In genomic region chr2:173024392-173024791, GRCm38 (mm10) we compare ENCODE assay signal across 11 mouse cellular contexts. TPM values are rescaled to one million over a fixed set of nuclear protein-coding genes. Genes with fewer than 3 reads are reported as not detected.
DNase-seq lines count a peak whose midpoint lies in the region; ATAC-seq and TF ChIP-seq lines count a peak whose summit lies in the region.
"Had no signal": no experiment of that assay in that cellular context is flagged by ENCODE, and none has a peak within 500 bp of the region (broad histone marks: within the 10 kb centered on the region; RNA-seq: fewer than 3 reads in every experiment).

No protein-coding gene starts in this region.

- ATAC-seq in heart, embryonic 12.5 days (ENCODE audit: insufficient number of reproducible peaks, low FRiP score): no peak
- ATAC-seq in neural tube, embryonic 13.5 days (ENCODE audit: low read depth): no peak
- no peak for ATAC-seq in limb, embryonic 11.5 days (ENCODE audit: insufficient number of reproducible peaks, low FRiP score, low TSS enrichment, low read depth)
- ATAC-seq in stomach, postnatal 0 days (ENCODE audit: low FRiP score, low TSS enrichment): no peak

- H3K9me3 ChIP-seq in heart, embryonic 12.5 days (replicated peaks): no peaks in the 10 kb centered on the region
- no peaks in the 10 kb centered on the region for H3K9me3 ChIP-seq in neural tube, embryonic 13.5 days
- no peaks in the 10 kb centered on the region for H3K9me3 ChIP-seq in limb, embryonic 11.5 days (ENCODE audit: control insufficient read depth, low read length)
- H3K9me3 ChIP-seq in stomach, postnatal 0 days (ENCODE audit: control insufficient read depth, low read length): no peaks in the 10 kb centered on the region

- no peak for TF ChIP-seq CTCF in stomach, postnatal 0 days (IDR thresholded peaks at IDR 0.05; ENCODE audit: low read depth)

- peaks cover 75% of the 10 kb centered on the region for H3K4me1 ChIP-seq in heart, embryonic 12.5 days (replicated peaks)
- H3K4me1 ChIP-seq in neural tube, embryonic 13.5 days (replicated peaks): peaks cover 74% of the 10 kb centered on the region
- peaks cover 18% of the 10 kb centered on the region for H3K4me1 ChIP-seq in limb, embryonic 11.5 days (ENCODE audit: control insufficient read depth, insufficient read depth, low read length)
- peaks cover 10% of the 10 kb centered on the region for H3K4me1 ChIP-seq in stomach, postnatal 0 days (replicated peaks; ENCODE audit: control insufficient read depth, insufficient read depth)

- H3K9ac ChIP-seq in heart, embryonic 12.5 days: peak overlapping the region; percentile 90
- peak overlapping the region; percentile 38; the same call in 1 of the 2 replicates for H3K9ac ChIP-seq in neural tube, embryonic 13.5 days
- no peak overlapping the region for H3K9ac ChIP-seq in limb, embryonic 11.5 days (ENCODE audit: low read length)
- no peak overlapping the region; the same call in 1 of the 2 replicates for H3K9ac ChIP-seq in stomach, postnatal 0 days (ENCODE audit: low read length)

- WGBS in heart, embryonic 12.5 days: 61% methylated on average over 8 of the region's 8 CpGs
- WGBS in neural tube, embryonic 13.5 days: 72% methylated on average over 8 of the region's 8 CpGs
- WGBS in limb, embryonic 11.5 days: 74% methylated on average over 8 of the region's 8 CpGs
- 77% methylated on average over 8 of the region's 8 CpGs for WGBS in stomach, postnatal 0 days

- H3K4me3 ChIP-seq in heart, embryonic 12.5 days: peak overlapping the region; percentile 89
- H3K4me3 ChIP-seq in neural tube, embryonic 13.5 days: 0 out of 2 replicates have a peak overlapping the region, but pooled peaks have one; percentile 84
- H3K4me3 ChIP-seq in limb, embryonic 11.5 days (ENCODE audit: low read depth, low read length): no peak overlapping the region
- H3K4me3 ChIP-seq in stomach, postnatal 0 days (ENCODE audit: low read depth, low read length): peak overlapping the region; percentile 8; the same call in 1 of the 2 replicates

- no peak for DNase-seq in heart, adult 8-10 months (ENCODE audit: low spot score)
- DNase-seq in neural tube, embryonic 10.5 days (ENCODE audit: extremely low spot score, low spot score): no peak
- DNase-seq in limb, embryonic 11.5 days (ENCODE audit: low spot score): no peak
- no peak for DNase-seq in stomach, postnatal 0 days (ENCODE audit: low spot score)
- no peak for DNase-seq in kidney, postnatal 4 days
- DNase-seq in adrenal gland, adult 2 months: no peak
- DNase-seq: adrenal gland, postnatal 25 days; gastrocnemius, postnatal 36 days; layer of hippocampus, postnatal 36 days had no signal

- no peak for TF ChIP-seq EP300 in stomach, postnatal 0 days (optimal IDR thresholded peaks at IDR 0.05)

- peak overlapping the region; percentile 81 for H3K4me2 ChIP-seq in heart, embryonic 12.5 days
- H3K4me2 ChIP-seq in neural tube, embryonic 13.5 days: peak overlapping the region; percentile 94
- 0 out of 2 replicates have a peak overlapping the region, but pooled peaks have one; percentile 3 for H3K4me2 ChIP-seq in limb, embryonic 11.5 days (ENCODE audit: low read depth, severe bottlenecking)
- H3K4me2 ChIP-seq in stomach, postnatal 0 days (replicated peaks; ENCODE audit: low read depth): peak overlapping the region; percentile 95

- peak overlapping the region; percentile 40; the same call in 1 of the 2 replicates for H3K27ac ChIP-seq in heart, embryonic 12.5 days (ENCODE audit: poor library complexity, severe bottlenecking)
- H3K27ac ChIP-seq in neural tube, embryonic 13.5 days (replicated peaks): no peak overlapping the region
- H3K27ac ChIP-seq in limb, embryonic 11.5 days (replicated peaks; ENCODE audit: low read depth, low read length): no peak overlapping the region
- 0 out of 2 replicates have a peak overlapping the region, but pooled peaks have one; percentile 0 for H3K27ac ChIP-seq in stomach, postnatal 0 days (replicated peaks)

- peaks cover 50% of the 10 kb centered on the region for H3K36me3 ChIP-seq in heart, embryonic 12.5 days
- peaks cover 20% of the 10 kb centered on the region for H3K36me3 ChIP-seq in neural tube, embryonic 13.5 days
- H3K36me3 ChIP-seq in limb, embryonic 11.5 days (ENCODE audit: control insufficient read depth, insufficient read depth, low read length): peaks cover 10% of the 10 kb centered on the region
- no peaks in the 10 kb centered on the region for H3K36me3 ChIP-seq in stomach, postnatal 0 days (ENCODE audit: control insufficient read depth, insufficient read depth, low read length)

- H3K27me3 ChIP-seq in heart, embryonic 12.5 days (replicated peaks): no peaks in the 10 kb centered on the region; the same call in 1 of the 2 replicates
- H3K27me3 ChIP-seq in neural tube, embryonic 13.5 days: peaks cover 15% of the 10 kb centered on the region
- H3K27me3 ChIP-seq in limb, embryonic 11.5 days (ENCODE audit: control insufficient read depth, insufficient read depth, low read length): no peaks in the 10 kb centered on the region
- H3K27me3 ChIP-seq in stomach, postnatal 0 days (ENCODE audit: control insufficient read depth, insufficient read depth, low read length): no peaks in the 10 kb centered on the region

RNA-seq across cellular contexts. Expression of gene Rbm38, which starts 4.1 kb away (rescaled TPM):
- polyA plus RNA-seq in heart, embryonic 12.5 days (2016; fragmentation: Nextera tagmentation; extraction: Ambion mirVana): 146 and 147 TPM in 2 replicates
- total RNA-seq in heart, adult 8-10 months (2022): 100 to 1,000 TPM; 143 to 197 (median 166) TPM
- polyA plus RNA-seq in neural tube, embryonic 13.5 days (2015; fragmentation: Nextera tagmentation; extraction: Ambion mirVana): 18.3 and 21.5 TPM in 2 replicates
- 66.5 and 69.4 TPM in 2 replicates for polyA plus RNA-seq in limb, embryonic 11.5 days (2014; fragmentation: Nextera tagmentation; extraction: Ambion mirVana)
- 24.9 and 25.4 TPM in 2 replicates for polyA plus RNA-seq in stomach, postnatal 0 days (2015; fragmentation: Nextera tagmentation; extraction: Ambion mirVana)
- total RNA-seq in adrenal gland, adult 2 months (2021): 10 to 100 TPM; 18.4 to 27.2 TPM
- polyA plus RNA-seq in adrenal gland, adult 2 months (2012; rRNA removed): 160 and 174 TPM in 2 replicates

RNA-seq across cellular contexts. Expression of gene Rae1, which starts 24.5 kb away (rescaled TPM):
- 102 and 103 TPM in 2 replicates for polyA plus RNA-seq in heart, embryonic 12.5 days (2016; fragmentation: Nextera tagmentation; extraction: Ambion mirVana)
- total RNA-seq in heart, adult 8-10 months (2022): 10 to 100 TPM; 20.2 to 24.8 (median 23.0) TPM
- polyA plus RNA-seq in neural tube, embryonic 13.5 days (2015; fragmentation: Nextera tagmentation; extraction: Ambion mirVana): 106 and 110 TPM in 2 replicates
- polyA plus RNA-seq in limb, embryonic 11.5 days (2014; fragmentation: Nextera tagmentation; extraction: Ambion mirVana): 172 and 174 TPM in 2 replicates
- 66.8 and 68.7 TPM in 2 replicates for polyA plus RNA-seq in stomach, postnatal 0 days (2015; fragmentation: Nextera tagmentation; extraction: Ambion mirVana)
- total RNA-seq in adrenal gland, adult 2 months (2021): 10 to 100 TPM; 61.7 to 68.7 TPM
- polyA plus RNA-seq in adrenal gland, adult 2 months (2012; rRNA removed): 93.9 and 123 TPM in 2 replicates

RNA-seq across cellular contexts. Expression of gene Spo11, which starts 46.9 kb away (rescaled TPM):
- polyA plus RNA-seq in heart, embryonic 12.5 days (2016; fragmentation: Nextera tagmentation; extraction: Ambion mirVana): 0.26 and 0.30 TPM in 2 replicates
- total RNA-seq in heart, adult 8-10 months (2022): not detected
- 0.43 and 0.48 TPM in 2 replicates for polyA plus RNA-seq in neural tube, embryonic 13.5 days (2015; fragmentation: Nextera tagmentation; extraction: Ambion mirVana)
- 0.95 and 1.7 TPM in 2 replicates for polyA plus RNA-seq in limb, embryonic 11.5 days (2014; fragmentation: Nextera tagmentation; extraction: Ambion mirVana)
- 0.02 TPM in 2 replicates for polyA plus RNA-seq in stomach, postnatal 0 days (2015; fragmentation: Nextera tagmentation; extraction: Ambion mirVana)
- not detected for total RNA-seq in adrenal gland, adult 2 months (2021)
- not detected in 2 replicates for polyA plus RNA-seq in adrenal gland, adult 2 months (2012; rRNA removed)
- total RNA-seq: adrenal gland, postnatal 25 days; layer of hippocampus, postnatal 36 days had no signal

Comparison
In these comparisons a context has a peak if more than half of its experiments do, and no peak if none do; other contexts are left out.
1. H3K27ac ChIP-seq: peak in heart, embryonic 12.5 days (single experiment) and stomach, postnatal 0 days (single experiment); none in neural tube, embryonic 13.5 days (single experiment) and limb, embryonic 11.5 days (single experiment).
2. H3K4me2 ChIP-seq: peak in every context shown above with its lines; median percentile 95 in stomach, postnatal 0 days; 94 in neural tube, embryonic 13.5 days; 81 in heart, embryonic 12.5 days; 3 in limb, embryonic 11.5 days.
3. H3K9ac ChIP-seq: peak in heart, embryonic 12.5 days (single experiment) and neural tube, embryonic 13.5 days (single experiment); none in limb, embryonic 11.5 days (single experiment) and stomach, postnatal 0 days (single experiment).